Mouse (Mus musculus) small intestine, adult 2 months (tissue): ENCODE results near the gene Corin.

Source experiments
- CTCF ChIP-seq: fragments of 200-500 bp; IDR thresholded peaks from 2 replicates; pipeline ENCODE4 v1.5.1; 2012; ENCODE audit warnings: low read depth, mild to moderate bottlenecking, control low read depth, inconsistent platforms, low read length, moderate library complexity, mixed read lengths; ENCODE audit not compliant: insufficient replicate concordance, insufficient read length; ENCODE audit errors: extremely low read depth
- POLR2A ChIP-seq: fragments of 200-500 bp; IDR thresholded peaks from 2 replicates; pipeline ENCODE4 v1.6.1; 2012; ENCODE audit warnings: low read depth, mild to moderate bottlenecking, control low read depth, inconsistent platforms, low read length, moderate library complexity

- TF ChIP-seq CTCF = no peak
- TF ChIP-seq POLR2A = no peak
Measured at GRCm38 (mm10) chr5:72453176-72453575, 51.1 kb downstream of the Corin start.
